Mouse (Mus musculus) forelimb bud, embryonic 11.5 days (tissue): ENCODE measurements around the gene Kif1b.
A peak's percentile ranks its signal among the peaks of the same experiment; 100 is the strongest.
"Not testable (repeated sequence)": the region's sequence is repeated elsewhere in the genome, so short reads cannot be mapped to it uniquely, and the experiment has no call there.

ENCODE experiments used
- DNase-seq: peaks from one replicate; pipeline ENCODE4 v3.0.0-alpha.2; 2012; ENCODE audit warnings: low read depth, low spot score

The Kif1b gene

GRCm38 (mm10) chr4:149171581-149171981 is 135.9 kb downstream of the Kif1b start:
- no peak for DNase-seq

DNA sequence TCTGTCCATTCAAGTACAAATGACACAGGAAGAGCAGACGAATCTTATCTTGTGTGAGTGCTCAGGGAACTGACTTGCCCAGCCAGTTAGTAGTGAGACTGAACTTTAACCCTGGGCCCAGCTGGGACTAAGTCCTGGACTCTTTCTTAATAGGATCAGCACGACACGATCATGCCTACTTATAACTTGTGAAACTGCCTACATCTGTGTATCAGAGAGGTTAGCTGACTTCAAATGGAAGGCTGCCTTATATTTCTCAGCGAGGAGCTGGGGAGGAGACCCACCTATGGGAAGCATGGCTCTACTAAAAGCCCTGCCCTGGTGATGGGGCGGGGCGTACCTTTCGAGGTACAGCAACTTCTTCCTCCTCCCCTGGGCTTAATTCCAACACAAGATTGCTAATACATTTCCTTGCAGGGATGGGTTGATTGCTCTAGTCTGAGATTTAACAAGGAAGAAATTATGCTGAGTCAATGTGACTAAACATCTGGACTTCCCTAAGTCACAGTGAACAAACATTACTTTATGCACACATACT is 137.0 kb downstream of the Kif1b start:
- DNase-seq: no peak

DNA sequence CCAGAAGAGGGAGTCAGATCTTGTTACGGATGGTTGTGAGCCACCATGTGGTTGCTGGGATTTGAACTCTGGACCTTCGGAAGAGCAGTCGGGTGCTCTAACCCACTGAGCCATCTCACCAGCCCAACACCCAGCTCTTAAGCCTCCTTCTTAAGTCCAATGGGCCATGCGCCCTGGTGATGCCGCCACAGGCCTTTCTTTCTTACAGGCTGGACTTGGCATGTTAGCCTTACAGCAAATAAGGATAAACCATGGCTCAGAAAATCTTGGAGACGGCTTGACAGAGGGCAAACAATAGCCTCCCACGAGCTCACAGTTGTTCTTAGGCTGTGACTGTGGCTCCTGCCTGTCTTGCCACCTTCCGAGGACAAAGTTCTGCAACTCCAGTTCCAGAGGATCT is 137.6 kb downstream of the Kif1b start:
- not testable (repeated sequence) for DNase-seq

GRCm38 (mm10) chr4:149168016-149168415 is 139.5 kb downstream of the Kif1b start:
- DNase-seq: no peak

GRCm38 (mm10) chr4:149166957-149167611 is 140.4 kb downstream of the Kif1b start:
- no peak for DNase-seq

DNA sequence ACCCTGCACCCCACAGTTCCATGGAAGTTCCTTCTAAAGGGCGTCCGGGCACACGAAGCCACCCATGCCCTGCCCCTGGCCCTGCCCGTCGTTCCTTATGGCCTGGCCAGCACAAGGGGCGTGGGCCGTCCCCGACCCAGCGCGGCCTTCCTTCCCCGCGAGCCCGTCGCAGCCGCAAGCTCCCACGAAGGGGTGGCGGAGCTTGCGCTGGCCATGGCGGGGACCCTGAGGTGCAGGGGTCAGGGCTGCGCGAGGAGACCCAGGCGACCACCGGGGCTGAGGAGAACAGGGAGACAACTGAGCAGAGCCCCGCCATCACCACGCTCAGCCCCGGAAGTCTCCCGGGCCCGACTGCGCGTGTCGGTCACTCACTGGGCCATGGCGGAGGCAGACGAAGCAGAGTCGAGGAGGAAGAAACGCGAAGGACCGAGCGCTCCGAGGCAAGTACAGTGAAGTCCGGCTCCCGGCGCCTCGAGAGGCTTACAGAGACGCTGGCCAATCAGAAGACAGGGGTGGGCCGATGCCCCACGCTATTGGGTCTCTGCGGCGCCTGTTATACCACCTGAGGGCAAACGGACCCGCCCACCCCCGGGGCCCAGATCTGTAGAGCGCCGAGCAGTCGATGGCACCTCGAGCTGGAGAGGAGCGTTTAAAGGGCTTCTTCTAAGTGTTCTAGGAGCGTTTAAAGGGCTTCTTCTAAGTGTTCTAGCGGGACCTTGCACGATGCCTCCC is 141.1 kb downstream of the Kif1b start, which contains the start of gene Pgd:
Gene Pgd (minus strand): TSS at position 557 of the 732 bp plus-strand sequence.
- DNase-seq: peak; percentile 95

- no peak for DNase-seq
Measured at GRCm38 (mm10) chr4:149164150-149164549, 143.3 kb downstream of the Kif1b start.

- no peak for DNase-seq
Measured at GRCm38 (mm10) chr4:149163196-149163595, 144.3 kb downstream of the Kif1b start.

DNA sequence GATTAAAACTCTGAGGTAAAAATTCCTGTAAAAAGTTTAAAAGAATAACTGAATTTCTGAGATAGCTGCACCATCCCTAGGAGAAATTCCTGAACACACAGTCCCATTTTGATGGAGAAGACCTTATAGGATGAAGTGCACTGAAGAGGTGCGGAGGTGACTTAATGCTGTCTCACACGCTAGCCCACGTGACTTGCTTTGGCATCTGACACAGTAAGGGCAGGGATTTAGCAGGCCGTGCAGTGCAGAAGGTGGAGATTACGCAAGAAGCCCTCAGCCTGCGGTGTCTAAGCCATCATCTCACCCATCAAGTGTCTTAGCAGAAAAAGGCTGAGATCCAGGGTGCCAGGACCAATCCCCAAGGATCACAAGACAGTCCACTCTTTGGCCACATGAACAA is 146.3 kb downstream of the Kif1b start:
- DNase-seq: no peak

GRCm38 (mm10) chr4:149159891-149160290 is 147.6 kb downstream of the Kif1b start:
- no peak for DNase-seq

DNA sequence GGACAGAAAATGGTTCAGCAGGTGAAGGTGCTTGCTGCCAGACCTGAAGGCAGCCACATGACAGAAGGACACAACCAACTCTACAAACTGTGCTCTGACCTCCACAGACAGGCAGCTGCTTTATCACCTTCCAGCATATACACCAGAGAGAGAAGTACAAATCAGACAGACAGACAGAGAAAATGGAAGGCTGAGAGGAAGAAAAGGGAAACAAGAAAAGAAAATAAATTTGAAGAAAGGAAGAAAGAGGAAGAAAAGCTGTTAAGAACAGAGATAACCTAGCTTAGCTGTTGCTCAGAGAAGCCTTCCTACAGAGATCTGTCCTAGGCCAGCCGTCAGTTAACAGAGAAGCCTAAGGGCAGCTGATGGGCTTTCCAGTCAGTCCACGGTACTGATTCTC is 148.3 kb downstream of the Kif1b start:
- DNase-seq: no peak

DNA sequence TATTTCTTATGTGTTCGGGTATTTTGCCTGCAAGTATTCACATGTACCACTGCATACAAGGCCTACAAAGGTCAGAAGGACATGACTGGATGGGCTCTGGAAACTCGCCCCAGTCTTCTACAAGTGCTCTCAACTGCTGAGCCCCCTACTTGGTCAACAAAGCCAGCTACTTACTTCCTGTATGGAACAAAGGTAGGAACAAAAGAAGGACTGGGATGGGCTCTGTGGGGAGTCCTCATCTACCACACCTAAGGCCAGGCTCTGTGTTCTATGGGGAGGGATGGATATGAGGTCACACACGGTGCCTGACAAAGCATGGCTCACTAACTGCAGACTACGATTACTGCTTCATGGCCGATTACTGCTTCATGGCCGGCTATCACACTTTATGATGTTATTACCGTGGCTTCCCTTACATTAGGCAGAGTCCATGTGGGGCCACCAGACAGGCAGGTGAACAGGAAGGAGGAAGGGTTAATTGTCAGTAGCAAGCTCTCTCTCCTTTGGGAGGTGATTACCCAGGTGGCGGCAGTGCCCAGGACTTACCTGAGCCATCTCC is 150.0 kb downstream of the Kif1b start:
- DNase-seq: no peak

DNA sequence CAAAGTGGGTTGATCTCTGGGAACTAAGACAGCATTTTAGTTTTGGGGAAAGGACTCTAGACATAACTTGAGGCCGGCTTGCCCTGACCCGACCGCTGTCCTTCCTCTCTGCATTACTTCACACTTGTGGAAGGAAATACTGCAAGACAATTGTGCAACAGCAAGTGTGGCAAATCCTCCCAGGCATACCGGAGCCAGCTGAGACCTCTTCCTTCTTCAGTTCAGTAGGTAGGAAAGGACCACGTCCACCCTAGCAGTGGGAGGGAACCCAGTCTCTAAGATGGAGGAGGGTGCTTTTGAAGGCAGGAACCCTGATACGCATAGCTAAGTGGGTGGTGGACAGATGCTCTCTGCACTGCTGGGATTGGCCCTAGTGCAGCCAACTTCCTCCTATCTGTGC is 151.8 kb downstream of the Kif1b start:
- DNase-seq: no peak

DNA sequence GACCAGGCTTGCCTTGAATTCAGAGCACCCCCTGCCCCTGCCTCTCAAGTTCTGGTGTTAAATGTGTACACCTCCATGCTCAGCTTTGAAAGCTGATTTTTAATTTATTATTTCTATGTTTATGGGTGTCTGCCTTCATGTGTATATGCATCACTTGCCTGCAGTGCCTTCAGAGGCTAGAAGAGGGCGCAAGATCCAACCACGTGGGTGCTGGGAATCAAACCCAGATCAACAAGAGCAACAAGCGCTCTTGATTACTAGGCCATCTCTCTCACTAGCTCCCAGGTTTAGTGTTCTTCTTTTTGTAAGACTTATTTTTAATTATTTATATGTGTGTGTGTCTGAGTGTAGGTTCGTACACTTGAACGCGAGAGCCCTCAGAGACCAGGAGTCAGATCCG is 152.6 kb downstream of the Kif1b start:
- no peak for DNase-seq

DNA sequence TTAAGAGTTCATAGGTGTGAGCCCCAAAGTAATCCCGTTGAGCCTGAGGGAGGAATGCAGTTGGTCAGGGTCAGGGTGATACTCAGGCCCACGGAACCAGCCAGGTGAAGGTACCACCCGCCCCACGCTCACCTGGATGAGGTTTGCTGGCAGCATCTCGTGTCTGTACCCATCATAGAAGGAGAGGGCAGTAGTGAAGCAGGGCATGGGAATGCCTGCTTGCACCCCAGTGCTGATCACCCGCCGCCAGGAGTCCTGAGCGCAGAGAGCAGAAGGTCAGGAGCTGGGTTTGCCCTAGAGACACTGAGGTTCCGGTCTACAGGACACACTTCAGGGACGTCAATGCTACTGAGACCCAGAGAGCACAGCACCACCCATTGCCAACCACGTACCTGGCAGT is 156.8 kb downstream of the Kif1b start:
- DNase-seq: no peak

DNA sequence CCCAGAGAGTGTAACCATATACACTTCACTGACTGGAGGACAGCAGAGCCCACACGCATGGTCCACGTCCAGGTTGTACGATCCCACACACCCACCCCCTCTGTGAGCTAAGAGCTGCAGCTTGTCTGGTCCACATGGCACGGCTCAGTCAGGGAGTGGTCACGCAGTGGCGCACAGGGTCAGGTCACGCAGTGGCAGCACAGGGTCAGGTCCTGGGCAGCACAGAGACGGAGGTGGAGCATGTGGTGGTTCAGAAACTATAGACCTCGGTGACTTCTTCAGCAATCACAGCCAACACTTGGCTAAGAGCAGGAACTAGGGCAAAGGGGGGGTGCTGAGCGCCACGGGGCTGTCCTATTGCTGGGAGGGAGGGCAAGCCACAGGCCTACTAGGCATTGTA is 157.2 kb downstream of the Kif1b start:
- no peak for DNase-seq

DNA sequence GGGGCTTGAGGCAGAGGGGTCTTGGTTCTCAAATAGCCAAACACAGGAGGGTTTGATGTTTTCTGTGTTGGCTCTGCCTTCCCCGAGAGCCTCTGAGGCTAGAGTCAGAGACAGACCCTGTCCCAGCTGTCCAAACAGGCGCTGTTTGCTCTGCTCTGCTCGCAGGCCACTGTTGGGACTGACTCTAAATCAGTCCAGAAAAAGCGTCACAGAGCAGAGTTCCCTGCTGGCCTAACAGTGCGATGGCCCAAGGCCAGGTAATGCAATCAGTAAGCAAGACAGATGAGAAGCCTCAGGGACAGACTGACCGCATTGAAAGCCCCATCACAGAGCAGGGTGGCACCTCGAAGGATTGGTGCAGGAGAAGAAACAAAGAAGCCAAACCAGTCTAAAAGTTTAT is 157.9 kb downstream of the Kif1b start:
- no peak for DNase-seq

DNA sequence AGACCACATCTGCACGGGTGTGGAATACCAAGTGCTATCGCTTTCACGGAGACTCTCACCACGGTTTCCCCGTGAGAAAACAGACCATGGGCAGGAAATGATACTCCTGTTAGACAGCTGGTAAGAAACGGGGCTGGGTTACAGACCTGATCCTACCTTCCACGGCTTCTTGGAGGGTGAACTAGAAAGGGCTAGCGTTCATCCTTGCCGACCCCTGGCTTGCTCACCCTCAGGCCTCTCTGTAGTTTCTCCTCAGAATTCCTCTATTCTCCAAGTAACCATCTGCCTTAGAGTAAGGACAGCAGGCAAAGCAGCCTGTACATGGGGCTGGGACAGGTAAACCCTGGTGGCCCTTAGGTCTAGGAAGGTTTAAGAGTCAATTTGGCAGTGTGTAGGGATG is 158.3 kb downstream of the Kif1b start:
- DNase-seq: no peak

GRCm38 (mm10) chr4:149148084-149148483 is 159.4 kb downstream of the Kif1b start:
- DNase-seq: no peak

DNA sequence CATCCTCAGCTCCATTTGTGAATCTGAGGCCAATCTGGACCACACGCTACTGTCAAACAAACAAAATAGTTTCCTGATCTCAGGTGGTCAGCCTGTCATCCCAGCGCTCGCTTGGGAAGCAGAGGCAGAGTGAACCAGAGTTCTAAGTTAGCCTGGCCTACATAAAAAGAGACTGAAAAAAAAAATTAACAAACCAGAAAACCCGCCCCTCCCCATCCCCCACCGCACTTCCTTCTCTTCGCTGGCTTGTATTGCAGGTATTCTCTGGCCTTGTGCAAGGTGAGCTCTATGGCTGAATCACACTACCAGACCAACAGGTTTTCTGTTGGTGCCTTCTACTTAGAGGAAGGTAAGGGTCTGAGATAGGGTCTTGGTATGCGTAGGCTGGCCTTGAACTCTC is 160.0 kb downstream of the Kif1b start:
- no peak for DNase-seq

DNA sequence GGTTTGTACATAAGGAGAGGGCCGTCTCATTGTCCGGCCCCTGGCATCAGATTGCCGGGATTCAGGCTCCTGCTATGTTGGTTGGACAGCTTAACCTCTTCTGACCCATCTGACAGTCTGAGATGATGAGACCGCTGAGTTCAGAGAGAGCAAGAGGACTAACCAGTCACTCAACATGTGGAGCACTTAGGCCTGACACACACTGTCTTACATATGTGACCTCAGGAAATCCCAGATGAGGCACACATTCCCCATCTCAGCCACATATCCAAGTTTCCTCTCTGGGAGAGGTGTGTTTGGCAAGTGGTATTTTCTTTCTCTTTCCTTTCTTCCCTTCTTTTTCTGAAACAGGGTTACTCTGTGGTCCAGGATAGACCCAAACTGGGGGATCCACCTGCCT is 162.3 kb downstream of the Kif1b start:
- DNase-seq: no peak

DNA sequence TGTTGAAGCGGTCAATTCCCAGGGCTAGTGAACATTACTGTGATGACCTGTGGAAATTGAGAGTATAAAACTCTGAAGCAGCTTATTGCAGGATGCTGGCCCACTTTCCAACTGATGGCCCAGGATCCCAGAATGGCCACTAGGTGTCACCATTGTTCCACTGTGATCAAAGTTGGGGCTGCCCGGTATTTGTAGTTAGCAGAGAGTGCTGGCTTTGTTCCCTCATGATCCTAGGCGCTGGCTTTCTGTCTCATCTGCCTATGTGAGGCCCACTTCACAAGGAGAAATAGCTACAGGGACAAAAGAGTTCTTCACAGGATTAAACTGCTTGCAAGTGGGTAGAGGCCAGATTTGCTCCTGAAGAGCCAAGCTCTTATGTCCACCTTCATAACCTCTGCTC is 163.0 kb downstream of the Kif1b start:
- DNase-seq: peak; percentile 87

GRCm38 (mm10) chr4:149143594-149143993 is 163.9 kb downstream of the Kif1b start:
- no peak for DNase-seq
